8 mouse cellular contexts compared by ENCODE assay signal in genomic region chr2:26475505-26476430, GRCm38 (mm10). TPM values are rescaled to one million over a fixed set of nuclear protein-coding genes. Genes with fewer than 3 reads are reported as not detected.
DNase-seq lines count a peak whose midpoint lies in the region; ATAC-seq lines count a peak whose summit lies in the region.

No protein-coding gene starts in this region.

- peaks cover 99% of the 10 kb centered on the region for H3K36me3 ChIP-seq in embryonic facial prominence, embryonic 14.5 days (ENCODE audit: control insufficient read depth, insufficient read depth, low read length)
- peaks cover 20% of the 10 kb centered on the region; the same call in 1 of the 2 replicates for H3K36me3 ChIP-seq in limb, embryonic 11.5 days (ENCODE audit: control insufficient read depth, insufficient read depth, low read length)
- H3K36me3 ChIP-seq in neural tube, embryonic 14.5 days (ENCODE audit: control insufficient read depth, insufficient read depth, low read length) = peaks cover 19% of the 10 kb centered on the region

- no peaks in the 10 kb centered on the region for H3K9me3 ChIP-seq in embryonic facial prominence, embryonic 14.5 days (ENCODE audit: control insufficient read depth, low read length)
- H3K9me3 ChIP-seq in limb, embryonic 11.5 days (ENCODE audit: control insufficient read depth, low read length) = no peaks in the 10 kb centered on the region
- H3K9me3 ChIP-seq in neural tube, embryonic 14.5 days (ENCODE audit: control insufficient read depth, low read length) = no peaks in the 10 kb centered on the region

- no peak overlapping the region for H3K4me3 ChIP-seq in embryonic facial prominence, embryonic 14.5 days (ENCODE audit: low read depth, low read length)
- H3K4me3 ChIP-seq in limb, embryonic 11.5 days (ENCODE audit: low read depth, low read length) = no peak overlapping the region
- no peak overlapping the region for H3K4me3 ChIP-seq in neural tube, embryonic 14.5 days (ENCODE audit: low read depth, low read length)

- H3K27ac ChIP-seq in embryonic facial prominence, embryonic 14.5 days (replicated peaks; ENCODE audit: low read depth, low read length) = peak overlapping the region; percentile 30; the same call in 1 of the 2 replicates
- no peak overlapping the region for H3K27ac ChIP-seq in limb, embryonic 11.5 days (replicated peaks; ENCODE audit: low read depth, low read length)
- H3K27ac ChIP-seq in neural tube, embryonic 14.5 days (ENCODE audit: low read depth, low read length) = peak overlapping the region; percentile 76

- 76% methylated on average over 13 of the region's 13 CpGs for WGBS in embryonic facial prominence, embryonic 14.5 days
- WGBS in limb, embryonic 11.5 days = 83% methylated on average over 13 of the region's 13 CpGs
- WGBS in neural tube, embryonic 14.5 days = 64% methylated on average over 13 of the region's 13 CpGs

- H3K4me2 ChIP-seq in embryonic facial prominence, embryonic 14.5 days (ENCODE audit: low read depth, low read length) = no peak overlapping the region
- no peak overlapping the region for H3K4me2 ChIP-seq in limb, embryonic 11.5 days (ENCODE audit: low read depth, severe bottlenecking)
- H3K4me2 ChIP-seq in neural tube, embryonic 14.5 days (ENCODE audit: low read depth, low read length) = no peak overlapping the region

- no peaks in the 10 kb centered on the region for H3K27me3 ChIP-seq in embryonic facial prominence, embryonic 14.5 days (replicated peaks; ENCODE audit: control insufficient read depth, insufficient read depth, low read length)
- H3K27me3 ChIP-seq in limb, embryonic 11.5 days (ENCODE audit: control insufficient read depth, insufficient read depth, low read length) = no peaks in the 10 kb centered on the region
- no peaks in the 10 kb centered on the region for H3K27me3 ChIP-seq in neural tube, embryonic 14.5 days (ENCODE audit: control insufficient read depth, insufficient read depth, low read length)

- H3K4me1 ChIP-seq in embryonic facial prominence, embryonic 14.5 days (ENCODE audit: control insufficient read depth, insufficient read depth, low read length) = no peaks in the 10 kb centered on the region
- H3K4me1 ChIP-seq in limb, embryonic 11.5 days (ENCODE audit: control insufficient read depth, insufficient read depth, low read length) = peaks cover 5% of the 10 kb centered on the region; the same call in 1 of the 2 replicates
- peaks cover 20% of the 10 kb centered on the region for H3K4me1 ChIP-seq in neural tube, embryonic 14.5 days (ENCODE audit: control insufficient read depth, insufficient read depth, low read length)

- peak; percentile 35 for DNase-seq in layer of hippocampus, adult 9-11 months
- no peak for DNase-seq in layer of hippocampus, adult 9-10 months (ENCODE audit: low spot score)
- no peak for DNase-seq in embryonic facial prominence, embryonic 14.5 days (ENCODE audit: low spot score)
- DNase-seq in limb, embryonic 11.5 days (ENCODE audit: low spot score) = no peak
- DNase-seq in thymus, postnatal 4 days = no peak
- no peak for DNase-seq in cerebellum, postnatal 4 days (ENCODE audit: low spot score in 2 of 2)
- DNase-seq in testis, postnatal 10 days (ENCODE audit: low spot score) = no peak

- H3K9ac ChIP-seq in embryonic facial prominence, embryonic 14.5 days (ENCODE audit: low read depth, low read length) = peak overlapping the region; percentile 34; the same call in 1 of the 2 replicates
- H3K9ac ChIP-seq in limb, embryonic 11.5 days (ENCODE audit: low read length) = 0 out of 2 replicates have a peak overlapping the region, but pooled peaks have one; percentile 5
- H3K9ac ChIP-seq in neural tube, embryonic 14.5 days (replicated peaks; ENCODE audit: low read depth, low read length) = peak overlapping the region; percentile 16; the same call in 1 of the 2 replicates

- ATAC-seq in embryonic facial prominence, embryonic 14.5 days (ENCODE audit: low read depth) = no peak; the same call in 1 of the 2 replicates
- ATAC-seq in limb, embryonic 11.5 days (ENCODE audit: insufficient number of reproducible peaks, low FRiP score, low TSS enrichment, low read depth) = no peak
- peak; percentile 68; the same call in 1 of the 2 replicates for ATAC-seq in neural tube, embryonic 14.5 days (ENCODE audit: low read depth)

RNA-seq across cellular contexts. Expression of gene Sec16a, which starts 30.8 kb away (rescaled TPM):
- polyA plus RNA-seq in embryonic facial prominence, embryonic 14.5 days (2014; fragmentation: Nextera tagmentation; extraction: Ambion mirVana) = 38.6 and 42.0 TPM in 2 replicates
- 36.3 and 40.9 TPM in 2 replicates for polyA plus RNA-seq in limb, embryonic 11.5 days (2014; fragmentation: Nextera tagmentation; extraction: Ambion mirVana)
- polyA plus RNA-seq in neural tube, embryonic 14.5 days (2014; fragmentation: Nextera tagmentation; extraction: Ambion mirVana) = 27.2 and 35.2 TPM in 2 replicates

RNA-seq across cellular contexts. Expression of gene Notch1, which starts 40.7 kb away (rescaled TPM):
- 29.9 and 35.8 TPM in 2 replicates for polyA plus RNA-seq in embryonic facial prominence, embryonic 14.5 days (2014; fragmentation: Nextera tagmentation; extraction: Ambion mirVana)
- 14.5 and 15.0 TPM in 2 replicates for polyA plus RNA-seq in limb, embryonic 11.5 days (2014; fragmentation: Nextera tagmentation; extraction: Ambion mirVana)
- polyA plus RNA-seq in neural tube, embryonic 14.5 days (2014; fragmentation: Nextera tagmentation; extraction: Ambion mirVana) = 20.8 and 26.6 TPM in 2 replicates
